8 mouse cellular contexts compared by ENCODE assay signal in the genomic region with DNA sequence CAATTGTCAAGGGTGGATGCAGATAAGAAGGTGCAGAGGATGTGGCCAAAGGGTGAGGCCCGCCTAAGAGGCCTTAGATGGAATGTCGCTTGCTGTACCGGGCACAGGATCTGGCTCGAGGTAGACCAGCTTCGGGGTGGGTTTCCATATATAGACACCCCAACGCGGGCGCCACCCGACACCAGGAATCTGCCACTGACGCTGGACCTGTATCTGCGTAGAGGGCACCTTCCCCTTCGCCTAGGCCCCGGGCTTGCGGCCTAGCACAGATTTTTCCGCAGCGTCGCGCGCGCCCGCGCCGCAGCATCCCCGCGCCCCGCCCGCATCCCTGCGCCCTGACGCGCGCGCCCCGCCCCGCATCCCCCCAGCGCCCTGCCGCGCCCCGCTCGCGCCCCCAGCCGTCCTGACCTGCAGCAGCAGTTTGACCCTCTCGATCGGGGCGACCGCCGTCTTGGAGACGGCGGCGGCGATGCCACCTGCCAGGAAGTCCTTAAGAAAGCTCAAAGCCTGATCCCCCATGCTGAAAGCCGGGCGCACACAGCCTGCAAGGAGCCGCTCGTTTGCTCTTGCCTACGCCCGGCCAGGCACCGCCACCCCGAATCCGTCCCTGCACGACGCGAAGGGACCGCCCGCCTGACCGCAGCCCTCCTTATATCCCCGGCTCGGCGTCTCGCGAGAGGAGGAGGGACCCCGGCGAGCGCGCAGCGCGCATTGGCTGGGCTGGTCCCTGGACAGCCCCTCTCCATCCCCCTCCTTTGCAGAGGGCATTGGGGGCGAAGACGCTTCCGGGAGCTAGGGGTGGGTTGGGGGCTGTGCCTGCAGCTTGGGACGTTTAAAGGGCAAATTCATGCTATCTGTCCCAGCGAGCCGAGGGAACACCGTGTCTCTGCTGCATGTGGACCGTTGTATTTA. TPM values are rescaled to one million over a fixed set of nuclear protein-coding genes. Genes with fewer than 3 reads are reported as not detected.
DNase-seq lines count a peak whose midpoint lies in the region; ATAC-seq and TF ChIP-seq lines count a peak whose summit lies in the region.

A gene (minus strand): TSS at position 881 of the 912 bp plus-strand sequence.

- peak within 1 kb of the TSS; percentile 83 for H3K4me2 ChIP-seq in hindbrain, embryonic 16.5 days (ENCODE audit: low read length)

- peak within 1 kb of the TSS; percentile 97 for H3K9ac ChIP-seq in hindbrain, embryonic 16.5 days (ENCODE audit: low read depth, low read length)

- no peak for TF ChIP-seq CTCF in Patski (IDR thresholded peaks at IDR 0.05)

- ATAC-seq in Patski: peak; percentile 89
- ATAC-seq in hindbrain, embryonic 16.5 days: peak; percentile 98

- H3K27me3 ChIP-seq in Patski: no peaks in the 10 kb centered on the region
- H3K27me3 ChIP-seq in hindbrain, embryonic 16.5 days (replicated peaks; ENCODE audit: control insufficient read depth, insufficient read depth, low read length): no peaks in the 10 kb centered on the region

- peaks cover 21% of the 10 kb centered on the region for H3K36me3 ChIP-seq in hindbrain, embryonic 16.5 days (ENCODE audit: control insufficient read depth, insufficient read depth, low read length)
- H3K36me3 ChIP-seq in macrophage (ENCODE audit: inconsistent target): peaks cover 27% of the 10 kb centered on the region; the same call in 1 of the 2 replicates

- peak within 1 kb of the TSS; percentile 86 for H3K4me3 ChIP-seq in hindbrain, embryonic 16.5 days (ENCODE audit: low read length)
- H3K4me3 ChIP-seq in macrophage (ENCODE audit: inconsistent target): peak within 1 kb of the TSS; percentile 75

- POLR2A ChIA-PET in Patski (lab: Charles Lee): interaction anchor here (0.6 to 1.7 kb wide), 7 partner anchors 10 to 1434 kb away, joined by 3 to 6 read pairs (median 3); no protein-coding TSS in a partner anchor

- DNase-seq in Patski (ENCODE audit: low read depth, low spot score): peak; percentile 64
- peak; percentile 98 for DNase-seq in cerebellum, postnatal 25 days
- peak; percentile 98 for DNase-seq in gastrocnemius, adult 18-20 months (ENCODE audit: low spot score)
- DNase-seq in left cerebral cortex, adult 18-20 months (ENCODE audit: low spot score in 2 of 2): peak; percentile 96 to 97
- peak; percentile 97 for DNase-seq in right cerebral cortex, adult 18-20 months
- DNase-seq in urinary bladder, postnatal 10 days (ENCODE audit: low spot score): peak; percentile 94

- WGBS in hindbrain, embryonic 16.5 days: under 1% methylated on average over 78 of the region's 84 CpGs
- WGBS in macrophage (ENCODE audit: missing documents): 1% methylated on average over 57 of the region's 84 CpGs

- no peaks in the 10 kb centered on the region for H3K9me3 ChIP-seq in hindbrain, embryonic 16.5 days (ENCODE audit: control insufficient read depth, low read length)

- peaks cover 33% of the 10 kb centered on the region for H3K4me1 ChIP-seq in hindbrain, embryonic 16.5 days (ENCODE audit: control insufficient read depth, insufficient read depth, low read depth, low read length)

- peak within 1 kb of the TSS; percentile 100 for H3K27ac ChIP-seq in hindbrain, embryonic 16.5 days (ENCODE audit: low read depth, low read length)
- peak within 1 kb of the TSS; percentile 46 for H3K27ac ChIP-seq in macrophage

- CTCF ChIA-PET in Patski (lab: Charles Lee): interaction anchor here (1.0 to 1.3 kb wide), 3 partner anchors 10 to 66 kb away, joined by 3 read pairs; no protein-coding TSS in a partner anchor

- in situ Hi-C loops in Patski (cut with MboI; ENCODE audit: low pct_unique_long_range_greater_than_20kb): no loop called here

- H3K79me2 ChIP-seq in macrophage (ENCODE audit: inconsistent target): peaks cover 19% of the 10 kb centered on the region

RNA-seq across cellular contexts. Expression of the gene that starts here (rescaled TPM):
- 650 TPM for polyA plus RNA-seq in Patski (2021)
- 1,000 to 10,000 TPM; 2,853 to 2,971 TPM for total RNA-seq in gastrocnemius, adult 18-20 months (2021)
- 1,030 and 1,170 TPM in 2 replicates for polyA plus RNA-seq in hindbrain, embryonic 16.5 days (2015; fragmentation: Nextera tagmentation; extraction: Ambion mirVana)
- 100 to 1,000 TPM; 560 to 596 TPM for total RNA-seq in left cerebral cortex, adult 18-20 months (2021)
- 10 to 100 TPM in 22 of 26 experiments, 1 to 10 TPM in 4; 4.3 to 61.3 (median 18.3) TPM for total RNA-seq in macrophage (2018; cell fraction: chromatin; rRNA removed)
- 100 to 1,000 TPM in 15 of 26 experiments, 10 to 100 TPM in 11; 79.9 to 119 (median 106) TPM for total RNA-seq in macrophage (2018; cell fraction: cytosol; rRNA removed)
- 10 to 100 TPM; 17.0 to 61.8 (median 32.0) TPM for total RNA-seq in macrophage (2018; cell fraction: nucleus; rRNA removed)
- polyA plus RNA-seq in macrophage (2018): 90.6 to 146 TPM (median 92.1 TPM) in 3 replicates

Comparison
In these comparisons a context has a peak if more than half of its experiments do, and no peak if none do; other contexts are left out.
1. Peak in every context shown above with its lines: DNase-seq, ATAC-seq, H3K4me3 ChIP-seq and H3K27ac ChIP-seq.
2. RNA of the gene that starts here (total RNA-seq): 2,853 to 2,971 TPM in gastrocnemius, adult 18-20 months; 560 to 596 TPM in left cerebral cortex, adult 18-20 months; every median in the first group is over 4 times any median in the second.